Mouse (Mus musculus): Measurements from ENCODE around the gene Prkce.

Gene Prkce

DNA sequence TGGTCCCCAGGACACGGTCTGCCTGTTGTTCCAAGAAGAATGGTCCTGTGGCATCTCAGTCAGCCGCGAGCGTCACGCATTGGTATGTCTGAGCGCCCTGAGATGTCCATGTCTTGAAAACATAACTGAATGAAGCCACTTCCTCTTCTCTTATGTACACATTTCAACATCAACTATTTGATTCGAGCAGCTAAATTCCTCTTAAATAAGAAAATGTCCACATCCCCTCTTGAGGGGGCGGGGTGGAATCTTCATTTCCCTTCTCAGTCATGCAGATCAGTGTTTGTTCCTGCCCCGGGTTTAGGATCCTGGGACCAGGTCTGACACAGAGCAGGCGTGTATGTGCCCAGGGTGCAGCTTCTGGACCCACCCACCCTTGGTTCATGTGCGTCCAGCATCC lies 211.0 kb downstream of the Prkce start:
- peak; percentile 28 to 45 for DNase-seq

DNA sequence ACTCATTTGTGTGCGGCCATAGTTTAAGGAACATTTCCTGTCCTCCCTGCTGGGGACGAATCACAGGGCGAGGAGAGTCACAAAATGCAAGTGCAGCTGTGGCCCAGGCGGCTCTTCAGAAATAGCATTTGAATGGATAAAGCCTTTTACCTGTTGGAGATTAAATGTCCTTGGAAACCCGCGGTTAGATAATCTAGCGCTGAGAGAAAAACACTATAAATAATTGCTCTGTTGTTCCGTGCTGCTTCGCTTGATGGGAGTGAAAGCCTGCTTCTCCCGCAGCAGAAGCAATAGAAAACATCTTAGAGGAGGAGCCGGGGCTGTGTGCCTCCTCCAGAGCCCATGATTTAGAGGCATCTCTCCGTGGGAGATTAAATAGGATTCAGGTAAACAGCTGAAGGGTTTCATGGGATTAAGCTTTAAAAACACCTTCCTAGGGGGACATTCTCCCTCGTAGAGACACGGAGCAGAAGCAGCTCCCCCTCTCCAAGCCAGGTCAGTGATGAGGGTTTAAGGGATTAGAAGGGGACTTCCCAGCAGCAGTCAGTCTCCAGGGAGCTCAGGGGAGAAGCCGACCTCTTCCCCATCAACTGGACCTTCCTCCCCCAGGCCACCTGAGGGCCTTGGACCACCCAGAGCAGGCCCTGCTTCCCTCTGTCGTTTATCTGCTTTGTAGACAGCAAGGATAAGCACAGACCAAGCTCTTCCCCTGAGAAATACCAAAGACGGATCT lies 212.0 kb downstream of the Prkce start:
- no peak for DNase-seq

DNA sequence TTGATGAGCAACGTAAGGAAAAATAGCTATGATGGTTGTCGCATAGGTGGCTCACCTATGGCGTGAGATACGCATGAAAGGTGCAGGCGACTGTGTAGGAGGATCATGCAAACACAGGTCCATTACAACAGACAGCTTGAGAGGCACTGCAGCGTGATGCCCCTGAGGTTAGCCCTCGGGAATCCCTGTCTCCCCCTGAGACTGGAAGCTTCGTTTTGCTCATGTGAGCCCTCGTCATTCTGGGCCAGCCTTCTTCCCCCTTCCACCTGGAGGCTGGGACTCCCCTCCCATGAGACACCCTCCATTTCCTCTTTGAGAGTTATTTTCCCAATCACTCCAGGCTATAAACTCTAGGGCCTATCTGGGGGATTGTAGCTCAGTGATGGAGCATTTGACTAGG lies 213.9 kb downstream of the Prkce start:
- DNase-seq = no peak

DNA sequence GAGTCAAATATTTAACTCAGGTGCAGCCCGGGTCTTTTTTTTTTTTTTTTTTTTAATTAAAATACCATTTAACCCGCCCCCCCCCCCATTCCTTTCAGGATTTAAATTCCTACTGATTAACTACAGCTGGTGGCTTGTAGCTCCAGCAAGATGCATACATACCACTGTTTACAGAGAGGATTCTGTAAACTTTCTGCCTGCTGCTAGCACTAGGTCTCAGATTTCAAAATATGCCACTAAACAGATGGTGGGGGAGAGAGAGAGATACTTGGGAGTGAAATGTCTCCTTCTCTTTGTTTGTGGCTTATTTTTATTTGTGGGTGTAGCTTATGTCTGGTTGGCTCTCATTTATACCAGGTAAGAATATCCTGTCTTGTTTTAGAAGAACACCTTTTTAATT lies 215.3 kb downstream of the Prkce start:
- DNase-seq = no peak

DNA sequence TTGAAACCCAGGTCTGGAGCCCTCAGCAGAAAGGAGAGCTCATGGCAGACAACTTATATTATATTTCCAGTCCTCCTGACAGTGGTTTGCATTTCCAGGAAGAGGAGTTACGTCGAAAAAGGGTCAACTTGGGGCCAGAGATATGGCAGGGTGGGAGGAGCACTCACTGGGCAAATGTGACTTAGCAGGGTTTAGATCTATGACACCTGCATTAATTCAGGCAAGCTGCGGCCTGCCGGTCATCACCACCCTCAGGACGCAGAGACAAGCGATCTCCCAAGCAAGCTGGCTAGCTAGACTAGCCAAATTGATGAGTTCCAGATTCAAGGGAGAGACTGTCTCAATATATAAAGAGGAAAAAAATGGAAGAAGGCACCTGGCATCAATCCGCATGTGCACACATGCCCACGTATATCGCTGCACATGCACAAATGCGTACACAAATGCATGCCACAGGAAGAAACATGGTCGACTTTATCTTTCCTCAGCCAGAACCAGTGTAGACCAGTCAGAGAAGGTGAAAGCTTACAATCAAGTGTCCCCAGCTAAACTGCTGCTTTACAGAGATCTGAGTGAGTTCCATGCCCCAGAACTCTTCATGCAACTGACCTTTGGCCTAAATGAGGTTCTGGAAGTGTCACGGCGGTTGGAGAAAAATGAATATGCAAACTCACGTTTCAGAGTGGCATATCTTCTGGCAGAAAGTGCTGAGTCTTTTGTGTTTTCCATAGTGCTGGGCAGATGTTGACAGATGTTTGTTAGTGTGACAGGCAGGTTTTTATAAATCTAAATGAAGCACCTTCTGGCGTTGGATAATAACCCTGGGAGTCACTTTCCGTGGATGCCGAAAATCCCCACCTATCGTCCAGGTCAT lies 216.4 kb downstream of the Prkce start:
- no peak for DNase-seq

DNA sequence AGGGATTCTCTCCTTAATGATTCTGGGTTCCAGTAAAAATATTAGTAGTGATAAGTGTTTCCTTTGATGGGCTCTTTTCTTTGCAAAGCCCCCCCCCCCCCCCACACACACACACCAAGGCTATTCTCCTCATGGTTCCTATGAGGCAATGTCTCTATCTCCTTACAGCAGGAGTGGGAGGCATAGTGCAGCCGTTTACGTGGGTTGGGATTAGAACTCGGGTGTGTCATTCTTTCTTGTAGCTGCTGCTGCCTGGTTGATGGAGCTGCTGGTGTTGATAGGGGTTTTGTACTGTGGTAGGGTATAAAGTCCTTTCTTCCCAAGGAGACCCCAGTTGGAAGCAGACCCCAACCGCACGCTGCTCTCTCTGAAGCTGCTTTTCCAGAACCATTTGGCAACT lies 224.9 kb downstream of the Prkce start:
- DNase-seq = no peak

DNA sequence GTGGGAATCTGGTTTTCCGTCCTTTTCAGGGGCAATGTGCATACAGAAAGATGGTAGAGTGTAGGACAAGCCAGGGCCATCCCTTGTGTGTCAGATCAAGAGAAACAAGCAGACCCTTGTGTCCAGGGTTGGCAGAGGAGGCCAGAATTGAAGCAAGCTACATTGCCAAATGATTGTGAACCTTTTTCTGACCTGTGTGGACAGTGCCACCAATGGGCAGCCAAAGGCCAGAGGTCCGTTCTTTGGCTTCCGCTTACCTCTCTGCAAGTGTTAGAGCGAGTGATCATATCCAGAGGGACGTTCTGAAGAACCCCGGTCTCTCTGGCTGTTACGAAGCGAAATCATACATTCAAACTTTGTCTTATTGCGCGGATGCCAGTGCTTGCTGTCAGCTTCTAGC lies 225.6 kb downstream of the Prkce start:
- DNase-seq = no peak

DNA sequence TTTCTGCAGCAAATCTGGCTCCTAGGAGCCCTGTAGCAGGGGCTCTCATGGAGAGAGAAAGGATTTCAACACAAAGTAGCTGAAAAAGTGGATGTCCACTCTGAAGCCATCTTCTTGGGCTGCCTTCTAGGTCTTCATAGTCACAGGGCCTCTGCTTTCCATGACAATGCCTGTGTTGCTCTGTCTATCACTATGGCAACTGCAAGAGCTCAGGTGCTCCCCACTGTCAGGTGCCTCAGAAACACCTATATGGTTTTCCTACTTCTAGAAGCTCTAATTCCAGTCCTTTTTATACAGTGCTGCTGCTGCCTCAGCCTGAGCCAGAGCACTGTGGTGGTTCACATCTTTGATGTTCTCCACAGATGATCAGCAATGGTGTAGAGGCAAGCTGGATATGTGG lies 229.5 kb downstream of the Prkce start:
- no peak for DNase-seq

DNA sequence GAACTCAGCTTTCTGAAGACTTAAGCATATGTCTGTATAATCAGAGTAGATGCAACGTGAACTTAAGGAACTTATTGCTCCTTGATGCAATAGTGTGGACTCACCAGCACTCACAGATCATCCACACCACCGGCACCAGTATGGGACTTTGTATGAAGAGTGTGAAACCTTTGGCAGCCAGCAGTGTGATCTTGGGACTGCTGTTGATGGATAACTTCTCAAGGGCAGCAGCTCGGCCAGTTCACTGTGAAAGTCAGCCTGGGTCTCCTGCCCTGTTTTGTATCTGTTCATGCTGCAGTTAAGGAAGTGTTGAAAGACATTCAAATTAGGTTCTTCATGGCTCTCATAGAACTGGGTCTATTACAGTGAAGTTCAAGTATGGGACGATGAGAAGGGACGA lies 230.1 kb downstream of the Prkce start:
- DNase-seq = no peak

DNA sequence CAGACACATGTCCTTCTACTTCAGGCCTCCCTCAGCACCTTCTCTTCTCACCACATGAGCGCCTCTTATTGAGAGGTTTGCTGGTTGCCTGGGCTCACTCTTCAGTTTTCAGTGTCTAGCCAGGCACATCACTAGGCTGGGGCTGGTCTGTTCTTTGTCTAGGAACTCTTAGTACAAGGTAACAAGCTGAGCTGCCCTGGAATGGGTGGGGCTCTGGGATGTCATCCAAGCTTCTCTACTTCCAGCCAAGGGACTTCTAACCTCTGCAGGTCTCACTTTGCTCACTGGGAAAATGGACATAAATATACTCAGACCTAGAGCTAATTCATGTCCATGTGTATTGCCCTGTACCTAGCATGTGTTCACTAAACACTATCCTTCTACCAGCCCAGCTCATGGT lies 230.6 kb downstream of the Prkce start:
- no peak for DNase-seq

DNA sequence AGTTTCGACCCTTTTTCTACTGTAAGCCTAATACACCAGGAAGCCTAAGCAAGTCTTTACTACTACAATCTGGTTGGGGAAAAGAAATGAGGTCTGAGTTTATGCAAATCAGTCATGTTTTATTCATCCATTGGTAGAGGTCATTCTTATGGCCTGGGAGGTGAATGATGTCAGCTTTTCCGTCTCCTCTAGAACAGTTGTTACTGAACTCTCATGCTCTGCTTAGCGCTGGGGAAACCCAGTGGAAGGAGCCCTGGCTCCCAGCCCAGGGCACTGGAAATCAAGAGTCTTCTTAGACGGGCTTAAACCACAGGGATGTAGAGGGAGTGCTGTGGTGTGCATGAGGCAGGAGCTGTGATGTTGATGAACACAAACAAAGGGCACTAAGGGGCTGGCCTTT lies 232.4 kb downstream of the Prkce start:
- peak; percentile 74 to 76 for DNase-seq

DNA sequence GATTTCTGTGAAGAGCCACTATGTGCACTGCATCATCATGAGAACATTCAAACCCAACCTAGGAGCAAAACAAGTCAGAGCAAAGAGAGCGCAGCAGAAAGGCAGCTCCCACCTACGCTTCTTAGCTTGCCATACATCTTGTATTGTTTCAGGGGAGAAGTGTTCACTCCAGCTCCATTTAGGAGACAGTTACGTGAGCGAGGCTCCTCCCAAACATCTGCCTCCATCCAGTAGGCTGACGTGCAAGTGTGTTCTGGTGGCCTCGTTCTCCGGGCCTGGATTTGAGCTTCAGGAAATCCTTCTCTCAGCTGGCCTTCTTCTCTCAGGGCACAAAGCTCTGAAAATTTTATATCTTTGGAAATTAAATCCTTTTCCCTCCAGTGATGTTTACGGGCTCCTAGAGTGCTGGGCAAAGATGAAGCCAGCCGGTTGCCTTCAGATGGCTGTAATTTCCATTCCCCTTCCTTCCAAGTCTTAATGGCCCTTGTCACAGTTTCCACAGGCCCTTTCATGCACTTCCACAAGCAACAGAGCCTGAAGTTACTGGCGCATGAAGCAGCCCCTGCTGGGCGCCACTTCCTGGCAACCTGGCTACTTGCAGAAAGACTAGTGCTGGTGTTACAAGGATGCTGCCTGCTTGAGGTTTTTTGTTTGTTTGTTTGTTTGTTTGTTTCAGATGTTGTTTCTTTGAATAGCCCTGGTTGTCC lies 237.4 kb downstream of the Prkce start:
- no peak for DNase-seq

DNA sequence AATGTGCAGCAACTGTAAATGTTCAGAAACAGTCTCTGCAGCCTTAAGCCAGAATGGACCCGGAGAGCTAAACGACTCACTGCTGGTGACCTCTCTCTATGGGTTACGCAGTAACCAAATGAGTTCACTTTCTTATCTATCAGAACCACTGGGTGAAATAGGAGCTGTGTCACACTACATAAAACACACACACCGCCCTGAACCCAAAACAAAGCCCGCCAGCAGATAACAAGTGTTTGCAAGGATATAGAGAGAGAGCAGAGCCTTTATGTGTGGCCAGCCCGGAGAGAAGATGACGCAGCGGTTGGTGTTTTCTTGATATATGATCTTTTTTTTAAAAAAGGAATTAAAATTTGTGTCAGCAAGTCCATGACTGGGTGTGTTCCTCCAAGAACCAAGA lies 238.1 kb downstream of the Prkce start:
- no peak for DNase-seq

DNA sequence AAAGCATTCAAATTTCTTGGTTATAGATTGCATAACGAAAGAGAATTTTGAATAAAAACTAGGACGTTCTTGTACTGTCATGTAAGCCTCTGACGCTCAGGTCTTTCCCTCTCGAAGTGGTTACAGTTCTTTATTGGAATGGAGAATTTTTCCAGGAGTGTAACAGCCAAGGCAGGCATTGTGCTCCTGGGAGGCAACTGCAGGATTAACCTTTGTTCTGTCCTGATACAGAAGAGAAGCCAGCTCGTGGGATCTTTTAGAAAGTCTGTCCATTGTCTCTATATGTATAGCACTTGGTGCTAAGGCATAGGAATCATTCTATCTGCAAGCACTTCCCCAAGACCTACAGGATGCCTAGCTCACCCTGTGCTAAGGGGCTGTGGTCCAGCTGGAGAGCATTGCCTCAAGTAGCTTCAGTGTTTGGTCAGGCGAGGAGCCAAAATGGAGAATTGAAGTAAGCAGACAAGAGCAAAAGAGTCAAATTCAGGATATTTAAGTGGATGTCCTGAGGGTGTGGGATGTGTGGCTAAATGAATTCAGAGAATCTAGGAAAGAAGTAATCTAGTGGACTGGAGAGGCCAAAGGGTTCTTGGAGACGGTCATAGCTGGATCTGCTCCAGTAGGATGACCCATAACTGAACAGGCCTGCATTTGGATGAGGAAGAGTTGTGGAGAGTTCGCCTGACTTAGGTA lies 240.5 kb downstream of the Prkce start:
- peak; percentile 14 to 15 for DNase-seq

DNA sequence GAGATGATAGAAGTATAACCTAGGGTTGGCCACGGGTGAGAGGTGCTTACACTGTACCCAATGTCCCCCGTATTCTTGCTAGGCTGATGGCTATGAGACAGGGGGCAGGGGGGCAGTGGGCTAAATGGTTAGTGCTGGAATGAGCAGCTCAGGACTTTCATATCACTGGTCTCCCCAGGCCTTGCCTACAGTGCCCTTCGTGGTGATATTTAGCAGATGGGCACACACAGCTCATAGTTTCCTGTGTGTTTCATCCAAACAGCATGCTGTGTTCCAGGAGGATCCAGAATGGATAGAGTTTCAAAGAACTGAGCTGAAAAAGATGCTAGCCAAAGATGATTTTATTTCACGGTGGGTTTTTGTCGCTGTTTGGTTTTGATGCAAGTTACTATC lies 241.0 kb downstream of the Prkce start:
- DNase-seq = no peak

DNA sequence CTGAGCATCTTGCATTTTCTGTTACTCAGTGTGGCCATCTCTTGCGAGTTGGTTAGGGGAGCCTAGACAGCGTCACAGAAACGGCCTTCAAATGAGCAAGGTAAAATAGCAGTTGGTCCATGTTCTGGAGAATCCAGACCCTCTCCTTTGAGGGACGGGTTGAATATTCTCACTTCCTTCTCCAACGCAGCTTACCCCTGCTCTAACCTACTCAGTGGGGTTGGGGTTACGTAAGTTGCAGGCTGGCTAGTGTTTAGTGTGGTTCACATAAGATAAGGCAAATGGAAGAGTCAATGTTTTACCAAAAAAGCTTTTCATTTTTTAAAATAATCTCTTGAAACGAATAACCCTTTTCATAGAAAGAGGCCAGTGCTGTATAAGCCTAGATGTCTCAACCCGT lies 241.9 kb downstream of the Prkce start:
- no peak for DNase-seq

DNA sequence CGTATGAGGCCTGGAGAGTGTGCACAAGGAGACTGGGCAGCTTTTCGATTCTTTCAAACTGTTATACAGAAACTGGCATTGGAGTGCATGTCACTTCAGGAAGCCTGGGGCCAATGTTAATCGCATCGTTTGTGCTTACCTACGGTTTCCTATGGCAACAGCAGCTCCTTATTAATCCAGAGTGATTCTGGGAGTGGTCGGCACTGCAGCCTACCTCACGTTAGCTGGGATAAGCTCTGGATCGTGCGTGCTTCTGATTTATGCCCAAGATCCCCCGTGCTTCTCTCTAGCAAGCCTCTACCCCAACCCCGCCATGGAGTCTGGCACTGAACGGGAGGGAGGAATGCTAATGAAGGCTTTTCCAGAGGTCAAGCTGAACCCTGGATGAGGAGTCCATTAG lies 242.9 kb downstream of the Prkce start:
- no peak for DNase-seq

DNA sequence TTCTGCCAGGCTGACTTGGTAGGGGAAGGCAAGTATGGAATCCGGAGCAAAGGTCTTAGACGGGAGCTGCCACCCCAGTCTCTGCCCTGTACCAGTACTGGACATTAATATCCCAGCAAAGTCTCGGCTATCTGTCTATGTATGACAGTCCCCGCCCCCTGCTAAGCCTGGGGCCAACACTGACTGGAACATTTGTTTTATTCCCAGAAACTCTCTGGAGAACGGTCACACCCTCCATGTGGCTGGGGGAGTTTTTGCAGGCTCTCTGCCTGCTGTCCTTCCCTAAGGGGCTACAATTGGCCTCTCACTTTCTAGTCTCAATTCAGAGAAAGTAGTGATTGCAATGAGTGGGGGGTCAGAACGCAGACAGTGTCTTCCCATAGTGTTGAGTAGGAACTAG lies 244.6 kb downstream of the Prkce start:
- no peak for DNase-seq

DNA sequence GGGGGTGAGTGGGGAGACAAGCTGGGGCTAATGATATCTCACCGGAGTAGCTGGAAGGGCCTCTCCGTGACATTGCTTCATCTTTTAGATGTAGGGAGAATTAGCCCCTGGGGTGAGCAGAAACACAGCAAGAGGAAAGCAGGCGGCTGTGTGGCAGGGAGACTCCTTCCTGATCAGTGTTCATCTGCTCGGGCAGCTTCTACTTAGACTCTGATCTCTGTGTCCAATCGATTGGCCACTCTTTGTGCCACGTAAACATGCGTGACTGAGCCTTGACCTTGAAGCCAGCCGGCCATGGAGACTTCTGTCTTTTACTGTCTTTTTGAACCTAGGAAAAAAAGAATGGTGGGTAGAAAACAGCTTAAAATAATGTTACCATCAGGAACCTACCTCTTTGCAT lies 247.0 kb downstream of the Prkce start:
- no peak for DNase-seq

DNA sequence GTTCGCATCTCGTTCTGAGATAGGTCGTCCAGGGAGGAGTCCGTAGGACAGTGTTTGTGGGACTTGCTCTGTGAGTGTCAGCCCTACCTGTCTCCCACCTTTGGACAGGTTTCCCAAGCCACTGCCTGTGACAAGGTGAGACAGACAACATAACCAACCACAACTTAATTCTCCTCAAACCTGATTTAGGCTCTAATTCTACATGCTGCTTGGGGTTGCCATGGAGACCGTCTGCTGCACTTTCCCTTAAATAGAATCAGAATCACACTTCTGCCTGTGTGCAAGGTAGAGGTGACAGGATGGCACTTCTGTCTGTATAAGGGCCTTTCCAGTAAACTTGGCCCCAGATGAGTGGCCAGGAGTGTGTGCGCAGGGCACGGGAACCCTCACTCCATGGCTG lies 248.4 kb downstream of the Prkce start:
- DNase-seq = no peak

DNA sequence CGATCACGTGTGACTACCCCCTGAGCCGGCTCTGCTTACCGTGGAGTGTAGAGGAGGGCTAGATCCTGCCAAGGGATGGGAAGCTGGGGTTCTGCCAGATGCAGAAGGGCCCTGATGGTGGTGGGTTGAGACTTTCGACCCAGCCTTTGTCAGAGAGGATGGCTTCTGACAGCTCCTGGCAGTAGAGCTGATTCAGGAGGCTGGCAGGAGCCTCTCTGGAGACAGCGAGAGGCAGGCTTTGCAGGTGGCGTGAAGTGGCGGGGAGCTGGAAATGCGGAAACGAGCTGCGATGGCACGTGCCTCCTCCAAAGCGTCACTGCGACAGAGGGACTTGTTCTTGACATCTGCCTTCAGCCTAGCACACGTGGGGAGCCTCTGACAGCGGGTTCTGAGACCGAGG lies 250.7 kb downstream of the Prkce start:
- DNase-seq = no peak

DNA sequence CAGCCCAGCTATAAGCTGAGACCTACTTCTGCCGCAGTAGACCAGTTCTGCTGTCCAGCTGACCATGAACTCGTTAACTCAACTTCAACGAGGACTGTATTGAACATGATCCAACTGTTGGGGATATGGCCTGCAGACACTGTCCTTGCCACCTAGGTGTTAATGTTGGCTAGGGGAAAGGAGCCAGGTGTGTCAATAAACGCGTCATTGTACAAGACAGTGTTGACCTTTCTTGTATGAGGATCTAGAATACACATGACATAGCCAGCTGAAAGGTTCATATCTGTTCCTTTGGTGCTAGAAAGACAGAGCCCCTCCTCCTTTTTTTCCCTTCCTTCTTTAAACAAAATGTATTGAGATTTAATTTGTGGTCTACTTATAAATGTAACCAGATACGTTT lies 251.6 kb downstream of the Prkce start:
- DNase-seq = no peak

DNA sequence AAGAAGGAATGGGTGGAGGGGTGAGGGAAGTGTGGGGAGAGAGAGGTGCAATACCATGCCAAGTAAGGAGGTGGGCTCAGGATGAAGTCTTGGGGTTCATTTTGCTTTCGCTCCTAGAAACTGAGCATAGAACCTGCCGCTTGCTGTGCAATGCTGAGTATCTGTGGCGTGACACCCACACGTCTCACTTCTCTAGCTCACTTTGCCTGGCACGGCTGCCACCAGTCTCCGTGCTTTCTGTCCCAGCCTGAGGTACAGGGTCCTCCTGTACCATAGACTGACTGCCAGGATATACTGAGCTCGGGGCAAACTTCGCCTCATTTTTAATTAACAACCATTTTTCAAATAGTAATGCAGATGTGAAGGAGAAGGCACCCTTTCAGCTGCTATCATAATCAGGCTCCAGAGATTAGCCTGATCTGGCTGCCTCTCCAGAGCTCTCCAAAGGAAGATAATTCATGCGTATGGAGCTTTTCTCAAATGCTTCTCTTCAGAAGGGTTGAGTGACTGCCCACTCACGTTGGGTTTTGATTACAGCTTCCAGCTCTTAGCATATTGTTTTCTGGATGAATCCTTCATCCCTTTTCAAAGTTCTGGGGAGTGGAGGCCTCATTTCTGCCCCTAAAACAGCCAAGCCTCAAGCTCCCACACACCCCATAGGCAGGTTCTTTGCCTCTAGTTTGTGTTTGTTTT lies 253.2 kb downstream of the Prkce start:
- DNase-seq = no peak

Data from lung, adult 18-20 months (tissue).